Mouse (Mus musculus): ENCODE results near the gene Fgfrl1. TPM values are rescaled to one million over a fixed set of nuclear protein-coding genes. Genes with fewer than 3 reads are reported as not detected.
A peak's percentile ranks its signal among the peaks of the same experiment; 100 is the strongest.

The Fgfrl1 gene
- polyA plus RNA-seq, 1 experiment from 2014 or later, result 13.0 TPM

DNA sequence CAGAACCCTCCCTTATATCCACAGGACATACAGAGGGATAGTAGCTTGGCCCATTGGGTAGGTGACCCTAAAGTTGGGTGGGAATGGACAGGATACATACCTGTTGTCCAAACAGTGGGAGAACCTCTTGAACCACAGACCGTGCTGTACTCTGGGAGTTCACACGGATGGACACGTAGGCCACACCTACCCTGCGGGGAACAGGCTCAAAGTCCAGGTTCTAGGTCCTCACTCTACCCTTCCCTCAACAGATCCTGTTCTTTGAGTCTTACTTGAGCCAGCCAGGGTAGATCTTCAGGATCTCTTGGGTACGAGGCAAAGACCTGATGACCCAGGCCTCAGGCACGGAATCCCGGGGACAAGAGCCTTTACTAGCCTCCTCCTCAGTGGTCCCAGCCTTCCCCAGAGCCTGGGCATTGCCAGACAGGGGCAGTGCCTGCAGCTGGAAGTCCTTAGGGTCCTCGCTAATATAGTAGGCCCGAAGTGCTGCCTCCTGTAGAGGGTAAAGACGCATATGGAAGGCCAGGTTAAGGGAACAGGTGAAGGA, 37.7 kb upstream of the Fgfrl1 start:
- no peak overlapping the region for H3K9ac ChIP-seq
- no peak overlapping the region for H3K4me2 ChIP-seq
- 86% methylated on average over 10 of the region's 10 CpGs for WGBS
- H3K4me3 ChIP-seq, result no peak overlapping the region
- no peak for ATAC-seq (ENCODE audit: extremely low read depth, insufficient number of reproducible peaks, low FRiP score, low TSS enrichment)
- no peaks in the 10 kb centered on the region for H3K9me3 ChIP-seq
- H3K36me3 ChIP-seq, result peaks cover 84% of the 10 kb centered on the region
- no peak overlapping the region for H3K27ac ChIP-seq (replicated peaks)
- H3K27me3 ChIP-seq (replicated peaks), result no peaks in the 10 kb centered on the region
- peaks cover 5% of the 10 kb centered on the region for H3K4me1 ChIP-seq

DNA sequence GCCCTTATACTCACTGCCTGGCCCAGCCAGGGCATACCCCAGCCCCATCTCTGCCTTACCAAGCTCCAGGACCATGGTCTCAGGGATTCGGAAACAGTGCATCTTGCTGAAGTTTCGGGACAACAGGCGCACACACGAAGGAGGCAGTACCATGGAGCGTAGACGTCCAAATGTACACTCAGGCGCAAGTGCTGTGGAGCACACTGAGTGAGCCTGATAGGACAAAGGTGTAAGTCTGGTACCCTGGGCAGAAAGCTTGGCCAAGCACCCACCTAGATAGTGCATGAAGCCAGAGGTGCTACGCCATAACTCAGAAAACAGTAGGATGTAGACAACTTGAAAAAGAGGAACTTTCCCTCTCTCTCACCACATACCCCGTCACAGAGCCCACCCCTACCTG, 36.8 kb upstream of the Fgfrl1 start:
- ATAC-seq (ENCODE audit: extremely low read depth, insufficient number of reproducible peaks, low FRiP score, low TSS enrichment), result no peak
- H3K36me3 ChIP-seq, result peaks cover 76% of the 10 kb centered on the region
- H3K4me2 ChIP-seq, result no peak overlapping the region
- 90% methylated on average over 9 of the region's 9 CpGs for WGBS
- H3K27me3 ChIP-seq (replicated peaks), result no peaks in the 10 kb centered on the region
- H3K4me1 ChIP-seq, result peaks cover 11% of the 10 kb centered on the region
- no peak overlapping the region for H3K4me3 ChIP-seq
- H3K9ac ChIP-seq, result no peak overlapping the region
- H3K9me3 ChIP-seq, result no peaks in the 10 kb centered on the region
- H3K27ac ChIP-seq (replicated peaks), result no peak overlapping the region

DNA sequence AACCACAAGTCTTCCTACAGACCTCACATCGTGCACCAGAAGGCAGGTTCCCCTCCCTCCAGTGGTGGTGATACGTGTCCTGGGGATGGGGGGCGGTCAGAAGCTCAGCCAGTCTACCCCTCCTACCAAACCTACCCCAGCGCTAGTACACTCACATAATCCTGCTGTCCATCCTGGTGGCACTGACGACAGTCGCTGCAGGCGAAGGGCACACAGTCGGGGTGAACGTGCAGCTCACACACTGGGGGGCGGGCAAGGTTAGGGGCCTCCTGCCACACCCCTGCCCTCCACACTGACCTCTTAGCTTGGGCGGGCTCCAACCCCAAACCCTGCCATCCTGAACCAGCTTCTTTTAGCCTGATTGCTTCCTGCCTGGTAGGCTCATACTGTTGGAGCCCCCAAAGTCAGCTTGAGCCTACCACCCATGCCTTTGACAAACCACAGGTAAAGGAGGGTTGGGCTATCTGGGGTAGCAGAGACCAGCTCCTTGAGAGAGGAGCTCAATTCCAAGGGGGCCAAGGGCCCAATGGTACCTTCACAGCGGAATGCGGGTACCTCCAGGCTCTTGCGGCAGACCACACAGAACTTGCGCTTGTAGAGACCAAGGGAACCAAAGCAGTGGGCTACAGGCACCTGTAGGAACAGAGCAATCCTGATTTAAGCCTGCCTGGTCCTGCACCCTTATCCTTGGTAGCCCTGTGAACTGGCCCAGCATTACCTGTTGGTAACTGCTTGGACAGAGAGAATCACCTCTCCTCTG, 36.1 kb upstream of the Fgfrl1 start:
- no peaks in the 10 kb centered on the region for H3K9me3 ChIP-seq

DNA sequence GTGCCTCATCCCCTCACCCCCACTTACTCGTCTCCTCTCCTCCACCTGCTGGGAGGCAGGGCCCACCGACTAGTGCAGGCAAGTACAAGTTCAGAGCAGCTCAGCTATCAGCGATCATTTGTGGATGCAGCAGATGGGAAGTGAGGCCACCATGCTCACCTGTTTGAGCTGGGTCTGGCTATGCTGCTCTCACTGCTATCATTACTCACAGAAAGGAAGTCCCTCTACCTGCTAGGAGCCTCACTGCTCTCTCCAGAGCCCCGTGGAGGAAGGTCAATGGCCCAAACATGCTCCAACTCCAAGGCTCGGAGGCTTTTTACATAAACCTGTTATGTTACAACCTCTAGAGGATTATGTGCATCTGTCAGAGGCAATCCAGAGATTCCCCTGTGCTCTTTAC, 34.8 kb upstream of the Fgfrl1 start:
- ATAC-seq (ENCODE audit: extremely low read depth, insufficient number of reproducible peaks, low FRiP score, low TSS enrichment), result no peak

More for the DNA sequence above, 36.1 kb upstream of the Fgfrl1 start:
- Histone ChIP-seq H3K4me2 (no peak overlapping the region), H3K9ac (no peak overlapping the region), H3K4me3 (no peak overlapping the region), H3K36me3 (peaks cover 71% of the 10 kb centered on the region), H3K4me1 (peaks cover 14% of the 10 kb centered on the region), H3K27ac (replicated peaks) (no peak overlapping the region), H3K27me3 (replicated peaks) (no peaks in the 10 kb centered on the region)
- 90% methylated on average over 15 of the region's 15 CpGs for WGBS
- ATAC-seq (ENCODE audit: extremely low read depth, insufficient number of reproducible peaks, low FRiP score, low TSS enrichment), result no peak

DNA sequence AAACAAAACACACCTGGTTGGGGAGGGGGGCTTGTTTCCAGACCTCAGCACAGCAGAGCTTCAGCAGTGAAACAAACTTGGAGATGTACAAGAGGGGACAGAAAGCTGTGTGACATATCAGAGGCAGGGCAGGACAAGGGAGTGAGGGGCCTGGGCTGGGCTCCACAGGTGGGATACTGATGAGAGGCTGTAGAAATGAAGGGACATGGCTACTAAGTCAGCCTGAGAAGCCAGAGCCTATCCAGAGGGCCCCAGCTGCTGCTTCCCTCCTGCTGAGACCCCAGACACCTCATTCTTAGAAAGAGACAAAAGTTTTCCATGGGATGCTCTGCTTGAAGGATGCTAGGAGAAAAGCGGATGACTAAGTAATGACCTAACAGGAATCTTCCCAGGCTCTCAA, 33.6 kb upstream of the Fgfrl1 start:
- Histone ChIP-seq H3K4me1 (peaks cover 15% of the 10 kb centered on the region), H3K4me2 (no peak overlapping the region), H3K36me3 (peaks cover 46% of the 10 kb centered on the region), H3K4me3 (no peak overlapping the region), H3K9me3 (no peaks in the 10 kb centered on the region), H3K27me3 (replicated peaks) (no peaks in the 10 kb centered on the region), H3K27ac (replicated peaks) (no peak overlapping the region), H3K9ac (peak overlapping the region; percentile 89; the same call in 1 of the 2 replicates)
- 81% methylated on average over 1 of the region's 1 CpGs for WGBS
- no peak for ATAC-seq (ENCODE audit: extremely low read depth, insufficient number of reproducible peaks, low FRiP score, low TSS enrichment)

More for the DNA sequence above, 34.8 kb upstream of the Fgfrl1 start:
- H3K36me3 ChIP-seq, result peaks cover 58% of the 10 kb centered on the region
- H3K27me3 ChIP-seq (replicated peaks), result no peaks in the 10 kb centered on the region
- no peak overlapping the region for H3K4me2 ChIP-seq
- no peak overlapping the region for H3K27ac ChIP-seq (replicated peaks)
- H3K4me3 ChIP-seq, result no peak overlapping the region
- peaks cover 15% of the 10 kb centered on the region for H3K4me1 ChIP-seq
- no peaks in the 10 kb centered on the region for H3K9me3 ChIP-seq
- 0 out of 2 replicates have a peak overlapping the region, but pooled peaks have one; percentile 14 for H3K9ac ChIP-seq
- 72% methylated on average over 5 of the region's 5 CpGs for WGBS

DNA sequence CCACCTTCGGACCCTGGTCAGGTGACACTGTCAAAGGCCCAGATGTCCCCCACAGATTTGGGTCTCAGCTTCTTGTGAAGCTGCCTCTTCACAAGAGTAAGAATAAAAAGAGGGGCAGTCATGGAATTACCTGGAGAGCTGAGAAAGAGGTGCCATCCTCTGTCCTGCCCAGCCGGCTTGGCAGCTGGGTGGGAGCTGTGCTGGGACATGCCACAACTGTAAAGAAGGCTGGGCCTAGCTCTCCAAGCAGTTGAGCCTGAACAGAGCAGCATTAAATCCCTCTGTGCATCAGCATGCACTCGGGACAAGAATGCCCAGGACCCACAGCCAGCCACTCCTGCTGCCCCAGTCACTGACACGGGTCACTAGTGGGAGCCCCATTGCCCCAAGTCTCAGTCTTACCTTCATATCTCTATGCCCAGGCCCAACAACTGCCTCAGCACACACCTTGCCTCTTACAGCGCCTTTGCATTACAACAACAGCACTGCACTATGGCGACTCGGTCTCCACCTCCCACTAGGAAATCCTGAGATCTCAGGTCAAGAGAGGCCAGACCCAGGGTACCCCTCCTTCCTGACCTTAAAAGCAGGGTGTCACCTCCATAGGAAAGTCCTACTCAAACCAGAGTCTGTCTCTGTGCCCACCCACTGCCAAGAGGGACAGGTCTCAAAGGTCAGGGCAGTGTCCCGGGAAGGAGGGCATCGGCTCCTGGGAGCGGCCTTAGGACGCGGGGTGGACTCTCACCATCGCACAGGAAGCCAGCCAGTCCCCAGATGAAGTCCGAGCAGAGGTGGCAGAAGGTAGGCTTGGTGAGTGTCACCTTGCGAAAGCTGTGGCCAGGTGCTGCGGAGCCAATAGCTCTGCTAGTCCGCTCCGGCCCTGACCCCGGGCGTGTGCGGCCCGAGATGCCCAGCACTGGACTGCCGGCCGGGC, 32.2 kb upstream of the Fgfrl1 start, which contains the start of gene Idua:
Gene Idua, plus strand, starts transcription at position 634 of the 934 bp plus-strand sequence.
- H3K4me3 ChIP-seq, result peak within 1 kb of the TSS; percentile 74
- H3K9ac ChIP-seq, result peak within 1 kb of the TSS; percentile 89
- H3K27me3 ChIP-seq (replicated peaks), result peaks cover 10% of the 10 kb centered on the region
- H3K36me3 ChIP-seq, result peaks cover 33% of the 10 kb centered on the region
- WGBS, result 13% methylated on average over 24 of the region's 24 CpGs
- H3K4me1 ChIP-seq, result peaks cover 15% of the 10 kb centered on the region
- peak within 1 kb of the TSS; percentile 21; the same call in 1 of the 2 replicates for H3K27ac ChIP-seq (replicated peaks)
- ATAC-seq (ENCODE audit: extremely low read depth, insufficient number of reproducible peaks, low FRiP score, low TSS enrichment), result 0 out of 2 replicates have a peak, but pooled peaks have one; percentile 2
- H3K9me3 ChIP-seq, result no peaks in the 10 kb centered on the region
- H3K4me2 ChIP-seq, result peak within 1 kb of the TSS; percentile 95

DNA sequence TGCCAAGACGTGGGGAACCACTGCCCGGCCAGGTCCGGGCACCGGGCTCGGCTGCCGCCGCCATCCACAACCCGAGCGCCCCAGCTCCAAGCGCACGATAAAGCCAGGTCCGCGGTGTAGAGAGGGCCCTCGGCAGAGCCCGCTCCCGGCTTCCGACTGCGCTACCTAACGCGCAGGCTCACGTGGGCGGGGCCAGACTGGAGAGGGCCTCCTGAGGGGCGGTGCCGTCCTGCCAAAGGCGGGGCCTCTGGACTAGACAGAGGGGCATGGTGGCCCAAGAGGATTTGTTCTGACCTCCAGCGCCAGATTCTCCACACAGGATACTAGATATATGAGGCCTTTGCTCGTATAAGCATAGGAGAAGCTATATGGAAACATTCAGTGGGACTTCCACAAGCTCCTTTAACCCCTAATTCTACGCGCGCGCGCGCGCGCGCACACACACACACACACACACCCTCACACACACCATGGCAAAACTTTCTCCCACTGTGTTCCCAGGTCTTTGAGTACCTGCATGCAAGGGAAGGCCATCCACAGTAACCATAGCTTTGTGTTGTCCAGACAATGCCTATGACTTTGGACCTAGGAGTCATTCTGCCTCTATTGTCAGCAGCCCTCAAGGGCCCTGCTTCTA, 31.4 kb upstream of the Fgfrl1 start:
- Histone ChIP-seq H3K27ac (replicated peaks) (peak overlapping the region; percentile 21; the same call in 1 of the 2 replicates), H3K27me3 (replicated peaks) (peaks cover 15% of the 10 kb centered on the region), H3K4me1 (peaks cover 15% of the 10 kb centered on the region), H3K9ac (peak overlapping the region; percentile 89), H3K4me2 (peak overlapping the region; percentile 95), H3K36me3 (peaks cover 25% of the 10 kb centered on the region), H3K4me3 (peak overlapping the region; percentile 74), H3K9me3 (no peaks in the 10 kb centered on the region)
- 11% methylated on average over 36 of the region's 36 CpGs for WGBS
- ATAC-seq (ENCODE audit: extremely low read depth, insufficient number of reproducible peaks, low FRiP score, low TSS enrichment), result peak; percentile 99

DNA sequence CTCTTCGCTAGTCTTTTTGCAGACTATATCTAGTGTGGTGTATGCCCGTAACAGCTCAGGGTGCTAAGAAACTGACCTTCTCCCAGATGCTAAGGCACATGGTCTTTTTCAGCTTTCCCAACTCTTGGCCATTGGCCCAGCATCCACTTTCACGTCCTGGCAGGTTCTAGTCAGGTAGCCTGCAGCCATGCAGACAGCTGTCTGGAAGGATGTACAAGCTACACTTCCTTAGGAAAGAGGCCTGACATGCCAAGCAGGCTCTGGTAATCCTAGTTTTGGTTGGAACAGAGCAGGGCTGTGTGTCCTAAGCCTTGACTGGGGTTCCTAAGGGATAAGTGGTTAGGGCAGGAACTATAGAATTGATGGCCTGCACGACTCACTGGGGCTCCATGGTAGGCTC, 29.4 kb upstream of the Fgfrl1 start:
- ATAC-seq (ENCODE audit: extremely low read depth, insufficient number of reproducible peaks, low FRiP score, low TSS enrichment), result no peak
- Histone ChIP-seq H3K36me3 (peaks cover 5% of the 10 kb centered on the region; the same call in 1 of the 2 replicates), H3K27me3 (replicated peaks) (peaks cover 15% of the 10 kb centered on the region), H3K9me3 (no peaks in the 10 kb centered on the region), H3K27ac (replicated peaks) (no peak overlapping the region), H3K4me1 (peaks cover 15% of the 10 kb centered on the region), H3K4me2 (no peak overlapping the region), H3K4me3 (no peak overlapping the region), H3K9ac (no peak overlapping the region)
- 77% methylated on average over 4 of the region's 4 CpGs for WGBS

DNA sequence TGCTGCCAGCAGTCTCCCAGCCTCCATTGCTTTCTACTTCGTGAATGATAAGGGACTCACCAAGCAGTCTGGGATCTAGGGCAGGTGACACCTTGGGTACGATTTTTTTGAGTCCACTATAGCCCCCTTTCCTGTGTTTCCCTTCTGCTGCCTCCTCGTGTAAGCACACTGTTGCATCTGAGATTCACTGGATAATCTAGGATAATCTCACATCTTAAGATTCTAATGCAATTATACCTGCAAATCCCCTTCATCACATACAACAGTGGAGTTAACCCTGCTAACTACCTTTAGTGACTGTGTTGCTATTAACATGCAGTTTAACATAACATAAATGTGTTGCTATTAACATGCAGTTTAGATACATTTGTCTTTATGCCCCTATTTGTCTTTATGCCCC, 27.1 kb upstream of the Fgfrl1 start:
- Histone ChIP-seq H3K9me3 (no peaks in the 10 kb centered on the region), H3K4me1 (peaks cover 18% of the 10 kb centered on the region), H3K36me3 (no peaks in the 10 kb centered on the region), H3K27me3 (replicated peaks) (peaks cover 15% of the 10 kb centered on the region), H3K27ac (replicated peaks) (no peak overlapping the region), H3K4me3 (no peak overlapping the region), H3K9ac (no peak overlapping the region), H3K4me2 (no peak overlapping the region)
- no peak for ATAC-seq (ENCODE audit: extremely low read depth, insufficient number of reproducible peaks, low FRiP score, low TSS enrichment)
- WGBS, result 28% methylated on average over 3 of the region's 3 CpGs

DNA sequence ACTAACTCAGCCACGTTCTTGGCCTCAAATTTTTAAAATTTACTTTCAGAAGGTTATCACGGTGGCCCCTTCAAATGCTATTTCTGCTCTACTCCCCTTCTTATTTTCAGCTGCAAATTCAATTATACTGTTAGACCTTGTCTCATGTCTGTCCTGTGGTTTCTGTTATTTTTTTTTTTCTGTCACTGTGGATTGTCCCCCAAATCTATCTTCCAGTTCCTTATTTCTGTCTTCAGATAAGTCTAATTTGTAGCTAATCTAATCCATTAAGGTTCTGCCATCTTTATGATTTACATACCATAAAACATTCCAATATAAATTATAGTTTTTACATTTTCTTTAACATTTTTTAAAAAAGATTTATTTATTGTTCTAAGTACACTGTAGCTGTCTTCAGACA, 24.8 kb upstream of the Fgfrl1 start:
- 74% methylated on average over 2 of the region's 2 CpGs for WGBS
- no peaks in the 10 kb centered on the region for H3K9me3 ChIP-seq
- H3K4me1 ChIP-seq, result peaks cover 20% of the 10 kb centered on the region

More for the DNA sequence above, 24.8 kb upstream of the Fgfrl1 start:
- ATAC-seq (ENCODE audit: extremely low read depth, insufficient number of reproducible peaks, low FRiP score, low TSS enrichment), result no peak
- Histone ChIP-seq H3K4me3 (no peak overlapping the region), H3K27me3 (replicated peaks) (peaks cover 15% of the 10 kb centered on the region), H3K36me3 (peaks cover 13% of the 10 kb centered on the region), H3K27ac (replicated peaks) (no peak overlapping the region), H3K4me2 (no peak overlapping the region), H3K9ac (no peak overlapping the region)
